Mouse (Mus musculus) thymus, adult 2 months (tissue): Measurements from ENCODE around the gene Far2.

Source experiments
- CTCF ChIP-seq: fragments of 200-500 bp; IDR thresholded peaks from 2 replicates; pipeline ENCODE4 v1.5.1; 2012; ENCODE audit warnings: mild to moderate bottlenecking, control low read depth, low read length, moderate library complexity, borderline replicate concordance; ENCODE audit not compliant: control insufficient read depth, poor library complexity, insufficient read depth; ENCODE audit errors: extremely low read depth
- POLR2A ChIP-seq: fragments of 200-500 bp; IDR thresholded peaks from 2 replicates; pipeline ENCODE4 v1.6.1; 2012; ENCODE audit warnings: mild to moderate bottlenecking, low read length, control low read depth, moderate library complexity; ENCODE audit not compliant: control insufficient read depth, poor library complexity, insufficient read depth; ENCODE audit errors: extremely low read depth

DNA sequence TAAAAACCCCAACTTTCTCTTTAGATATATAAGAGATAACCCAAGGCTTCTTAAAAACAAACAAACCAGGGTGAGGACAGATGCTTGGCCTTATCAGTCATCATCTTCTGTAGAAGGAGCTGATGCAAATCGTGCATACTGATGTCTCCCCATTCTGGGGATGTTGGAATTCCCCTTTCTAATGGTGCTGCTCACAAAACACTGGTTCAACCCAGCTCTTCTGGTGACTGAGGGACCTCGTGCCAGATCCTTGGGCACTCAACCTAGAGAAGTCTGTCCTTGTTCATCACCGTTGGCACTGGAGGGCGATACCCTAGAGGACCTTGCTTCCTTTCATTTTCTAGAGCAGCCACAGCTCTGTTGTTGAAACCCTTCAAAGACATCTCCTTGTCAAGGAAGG is 169.7 kb downstream of the Far2 start:
- no peak for TF ChIP-seq POLR2A
- TF ChIP-seq CTCF: no peak
